Mouse (Mus musculus): ENCODE measurements around the gene Nlrp6. TPM values are rescaled to one million over a fixed set of nuclear protein-coding genes. Genes with fewer than 3 reads are reported as not detected.

Gene Nlrp6
- total RNA-seq, 2 experiments from 2014 or later, result 0.68 to 1.2 TPM

DNA sequence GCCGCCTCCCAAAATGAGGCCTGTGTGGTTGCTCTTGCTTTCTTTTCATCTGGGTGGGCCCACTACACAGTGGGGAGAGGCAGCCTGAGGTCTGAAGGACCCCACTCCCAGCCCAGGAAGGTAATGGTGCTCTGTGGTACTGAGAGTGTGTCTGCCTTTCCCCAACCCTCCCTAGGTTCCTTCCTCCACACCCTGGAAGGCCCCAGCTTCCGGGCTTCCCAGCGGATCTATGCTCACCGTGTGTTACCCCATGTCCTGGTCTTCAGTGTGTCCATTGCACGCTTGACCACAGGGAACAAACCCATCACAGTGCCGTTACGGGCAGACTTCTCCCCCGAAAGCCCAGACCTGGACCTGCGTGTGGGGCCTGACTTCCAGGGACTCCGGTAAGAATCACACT, 22.1 kb downstream of the Nlrp6 start:
- intact Hi-C loops (cut with DNase I), result no loop called here
- Histone ChIP-seq H3K4me3 (no peak overlapping the region), H3K27ac (no peak overlapping the region)
- no peak for DNase-seq (ENCODE audit: extremely low spot score in 1 of 2, low spot score in 2 of 2)
- no peak for TF ChIP-seq CTCF (IDR thresholded peaks at IDR 0.05)

DNA sequence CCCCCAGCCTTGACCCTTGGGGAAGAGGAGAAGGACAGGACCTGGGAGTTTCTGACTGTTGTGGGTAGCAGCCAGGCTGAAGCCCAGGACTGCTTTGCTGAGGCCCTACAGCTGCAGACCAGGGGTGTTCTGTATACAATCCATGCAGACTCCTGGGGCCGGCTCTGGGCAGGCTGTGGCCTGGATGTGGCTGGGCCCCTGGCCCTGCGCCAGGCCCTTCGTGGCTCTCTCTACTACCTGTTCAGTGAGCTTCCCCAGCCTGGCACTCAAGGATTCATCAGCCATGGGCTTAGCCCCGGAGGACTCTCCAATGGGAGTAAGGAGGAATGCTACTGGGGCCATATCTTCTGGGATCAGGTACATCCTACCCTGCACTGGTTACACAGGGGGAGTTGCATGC, 22.7 kb downstream of the Nlrp6 start:
- intact Hi-C loops (cut with DNase I), result no loop called here

DNA sequence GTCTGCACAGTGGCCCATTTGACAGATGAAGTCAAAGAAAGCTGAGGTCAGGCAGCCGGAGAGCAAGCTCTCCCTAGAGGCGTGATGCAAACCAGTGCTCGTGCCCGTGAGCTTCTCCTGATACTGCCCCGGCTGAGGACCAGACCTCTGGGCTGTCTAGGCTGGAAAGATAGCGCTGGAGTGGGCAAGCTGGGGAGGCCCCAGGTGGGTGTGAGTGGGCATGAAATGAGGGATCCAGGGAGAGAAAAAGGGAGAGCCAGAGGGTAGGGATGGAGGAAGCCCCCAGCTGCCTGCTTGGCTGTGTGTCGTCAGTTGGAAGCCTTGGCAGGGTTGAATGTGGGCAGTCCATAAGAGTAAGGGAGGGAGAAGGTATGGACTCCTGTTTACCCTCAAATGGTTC, 23.5 kb downstream of the Nlrp6 start:
- TF ChIP-seq CTCF (IDR thresholded peaks at IDR 0.05), result no peak
- intact Hi-C loops (cut with DNase I), result no loop called here
- no peak for DNase-seq (ENCODE audit: extremely low spot score in 1 of 2, low spot score in 2 of 2)
- H3K27ac ChIP-seq, result no peak overlapping the region
- H3K4me3 ChIP-seq, result no peak overlapping the region

More for the DNA sequence above, 22.7 kb downstream of the Nlrp6 start:
- Histone ChIP-seq H3K4me3 (no peak overlapping the region), H3K27ac (no peak overlapping the region)
- no peak for DNase-seq (ENCODE audit: extremely low spot score in 1 of 2, low spot score in 2 of 2)
- no peak for TF ChIP-seq CTCF (IDR thresholded peaks at IDR 0.05)

DNA sequence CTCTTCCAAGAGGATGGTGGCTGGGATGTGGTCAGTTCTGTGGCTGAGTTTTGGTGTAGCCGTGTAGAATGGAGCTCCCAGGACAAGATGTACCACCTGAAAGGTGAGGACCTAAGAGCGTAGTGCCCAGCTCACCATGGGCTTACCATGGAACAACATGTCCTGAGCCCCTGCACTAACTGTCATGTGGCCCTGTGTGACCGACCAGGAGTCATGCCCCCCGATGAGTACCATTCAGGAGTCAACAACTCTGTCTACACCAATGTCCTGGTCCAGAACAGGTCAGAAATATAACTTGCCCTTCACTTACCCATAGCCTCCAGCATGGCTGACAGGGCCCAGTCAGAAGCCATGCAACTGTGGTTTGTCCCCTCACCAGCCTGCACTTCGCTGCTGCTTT, 24.5 kb downstream of the Nlrp6 start:
- H3K27ac ChIP-seq, result no peak overlapping the region
- no peak for TF ChIP-seq CTCF (IDR thresholded peaks at IDR 0.05)
- H3K4me3 ChIP-seq, result no peak overlapping the region
- intact Hi-C loops (cut with DNase I), result no loop called here
- no peak for DNase-seq (ENCODE audit: extremely low spot score in 1 of 2, low spot score in 2 of 2)

- no peak for DNase-seq (ENCODE audit: extremely low spot score in 1 of 2, low spot score in 2 of 2)
- no peak overlapping the region for H3K27ac ChIP-seq
- intact Hi-C loops (cut with DNase I), result no loop called here
- no peak overlapping the region for H3K4me3 ChIP-seq
- TF ChIP-seq CTCF (IDR thresholded peaks at IDR 0.05), result no peak
These were observed 25.6 kb downstream of the Nlrp6 start for GRCm38 (mm10) chr7:140946311-140946710.

DNA sequence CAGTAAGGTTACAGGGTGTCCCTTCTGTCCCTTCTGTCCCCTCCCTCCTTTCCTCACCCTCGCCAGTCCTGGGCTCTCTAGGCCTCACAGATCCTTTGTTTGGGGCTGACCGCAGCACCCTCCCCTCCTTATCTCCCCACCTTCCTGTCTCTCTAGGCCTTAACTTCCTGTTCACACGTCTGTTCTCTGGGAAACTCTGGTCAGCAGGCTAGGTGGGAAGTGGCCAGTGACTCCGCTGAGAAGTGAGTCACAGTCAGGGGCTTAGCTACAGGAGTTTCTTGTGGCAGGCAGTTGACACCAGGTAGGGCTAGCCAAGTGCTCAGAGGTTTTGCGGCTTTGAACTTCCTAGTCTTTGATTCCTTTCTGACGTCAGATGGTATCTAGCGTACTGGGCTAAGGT, 26.3 kb downstream of the Nlrp6 start:
- DNase-seq (ENCODE audit: extremely low spot score in 1 of 2, low spot score in 2 of 2), result no peak
- no peak overlapping the region for H3K4me3 ChIP-seq
- no peak for TF ChIP-seq CTCF (IDR thresholded peaks at IDR 0.05)
- intact Hi-C loops (cut with DNase I), result no loop called here
- H3K27ac ChIP-seq, result no peak overlapping the region

- TF ChIP-seq CTCF (IDR thresholded peaks at IDR 0.05), result no peak
- no peak for DNase-seq (ENCODE audit: extremely low spot score in 1 of 2, low spot score in 2 of 2)
- Histone ChIP-seq H3K4me3 (no peak overlapping the region), H3K27ac (no peak overlapping the region)
- intact Hi-C loops (cut with DNase I), result no loop called here
These were observed 27.5 kb downstream of the Nlrp6 start for GRCm38 (mm10) chr7:140948161-140948560.

DNA sequence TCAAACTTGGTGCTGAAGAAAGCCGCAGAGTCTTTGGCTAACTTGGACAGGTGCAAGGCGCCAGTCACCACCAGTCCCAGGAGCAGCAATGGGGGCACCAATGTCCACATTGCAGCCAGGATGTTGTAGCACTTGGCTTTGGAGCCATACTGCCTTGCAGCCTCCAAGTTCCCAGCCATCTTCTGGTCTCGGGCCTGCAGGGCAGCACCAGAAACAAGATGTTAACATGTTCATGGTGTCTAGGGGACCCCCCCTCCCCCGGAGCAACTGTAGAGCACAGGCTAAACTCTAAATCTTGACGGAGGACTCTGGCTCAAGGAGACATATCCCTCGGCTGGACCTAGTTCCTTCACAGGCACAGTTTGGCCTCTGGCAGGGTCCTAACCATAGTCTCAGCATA, 28.6 kb downstream of the Nlrp6 start:
- intact Hi-C loops (cut with DNase I), result no loop called here
- TF ChIP-seq CTCF (IDR thresholded peaks at IDR 0.05), result no peak
- Histone ChIP-seq H3K4me3 (no peak overlapping the region), H3K27ac (no peak overlapping the region)
- DNase-seq (ENCODE audit: extremely low spot score in 1 of 2, low spot score in 2 of 2), result no peak

DNA sequence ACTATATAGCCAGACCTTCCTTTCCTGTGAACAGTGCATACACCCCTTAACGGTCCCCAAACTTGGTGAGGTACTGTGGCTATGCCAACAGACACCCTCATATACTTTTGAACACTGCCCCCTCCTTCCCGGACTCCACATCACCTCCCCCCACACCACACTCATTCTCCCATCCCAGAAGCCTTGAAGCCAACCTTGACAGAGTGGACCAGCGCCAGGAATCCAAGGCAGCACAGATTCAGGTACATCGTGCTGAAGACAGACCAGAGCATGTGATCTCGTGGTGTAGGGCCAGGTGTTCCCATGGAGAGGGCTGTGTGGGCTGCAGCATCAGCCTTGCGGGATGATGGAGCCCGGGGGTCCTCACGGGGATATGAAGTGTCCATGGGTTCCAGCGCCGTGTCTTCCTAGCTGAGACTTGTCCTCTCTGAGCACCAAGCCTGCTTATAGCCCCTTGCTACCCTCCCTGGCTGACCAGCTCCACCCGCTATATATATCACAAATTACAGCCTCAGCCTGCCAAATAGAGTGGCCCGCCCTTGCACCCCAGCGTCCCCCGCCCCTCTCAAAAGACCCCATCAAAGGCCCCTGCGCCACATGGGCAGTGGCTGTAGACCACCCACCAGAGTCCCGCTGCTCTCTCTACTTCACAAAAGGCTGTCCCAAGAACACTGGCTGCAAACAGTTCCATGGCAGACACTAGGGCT, 29.3 kb downstream of the Nlrp6 start, which contains the start of gene Ifitm5:
Ifitm5 (minus strand) TSS at position 468 of the 707 bp plus-strand sequence.
- DNase-seq (ENCODE audit: extremely low spot score in 1 of 2, low spot score in 2 of 2), result no peak
- no peak within 1 kb of the TSS for H3K4me3 ChIP-seq
- TF ChIP-seq CTCF (IDR thresholded peaks at IDR 0.05), result no peak
- no peak within 1 kb of the TSS for H3K27ac ChIP-seq
- intact Hi-C loops (cut with DNase I), result no loop called here

DNA sequence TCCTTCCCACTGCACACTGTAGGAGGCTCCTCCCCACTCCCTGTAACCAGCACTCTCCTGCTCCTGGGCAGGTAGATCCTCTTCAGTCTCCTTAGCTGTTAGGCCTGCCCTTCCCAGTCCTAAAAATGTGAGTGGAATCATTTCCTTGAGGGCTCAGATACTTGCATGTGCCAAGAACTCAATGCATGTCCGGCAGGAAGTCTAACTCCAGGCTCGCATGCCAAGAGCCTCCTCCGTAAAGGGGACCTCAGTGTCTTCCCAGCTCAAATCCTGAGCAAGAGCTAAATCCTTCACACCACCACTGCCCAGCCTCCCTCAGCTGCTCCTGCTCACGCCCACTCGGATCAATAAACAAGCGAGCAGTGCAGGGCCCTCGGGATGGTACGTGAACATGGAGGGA, 30.3 kb downstream of the Nlrp6 start:
- no peak overlapping the region for H3K27ac ChIP-seq
- intact Hi-C loops (cut with DNase I), result no loop called here
- TF ChIP-seq CTCF (IDR thresholded peaks at IDR 0.05), result no peak
- no peak overlapping the region for H3K4me3 ChIP-seq
- DNase-seq (ENCODE audit: extremely low spot score in 1 of 2, low spot score in 2 of 2), result no peak

GRCm38 (mm10) chr7:140951765-140952164, 31.1 kb downstream of the Nlrp6 start:
- Histone ChIP-seq H3K4me3 (no peak overlapping the region), H3K27ac (no peak overlapping the region)
- no peak for DNase-seq (ENCODE audit: extremely low spot score in 1 of 2, low spot score in 2 of 2)
- TF ChIP-seq CTCF (IDR thresholded peaks at IDR 0.05), result no peak
- intact Hi-C loops (cut with DNase I), result no loop called here

GRCm38 (mm10) chr7:140952441-140952840, 31.7 kb downstream of the Nlrp6 start:
- Histone ChIP-seq H3K4me3 (no peak overlapping the region), H3K27ac (no peak overlapping the region)
- intact Hi-C loops (cut with DNase I), result no loop called here
- DNase-seq (ENCODE audit: extremely low spot score in 1 of 2, low spot score in 2 of 2), result no peak
- TF ChIP-seq CTCF (IDR thresholded peaks at IDR 0.05), result no peak

- Histone ChIP-seq H3K27ac (no peak overlapping the region), H3K4me3 (no peak overlapping the region)
- no peak for DNase-seq (ENCODE audit: extremely low spot score in 1 of 2, low spot score in 2 of 2)
- intact Hi-C loops (cut with DNase I), result no loop called here
- TF ChIP-seq CTCF (IDR thresholded peaks at IDR 0.05), result no peak
These were observed 32.4 kb downstream of the Nlrp6 start for GRCm38 (mm10) chr7:140953133-140953532.
